Mouse (Mus musculus) right cerebral cortex, postnatal 14 days (tissue): ENCODE results near the gene Nsun7.
A peak's percentile ranks its signal among the peaks of the same experiment; 100 is the strongest.

Experiments
- DNase-seq: peaks from one replicate; pipeline ENCODE4 v3.0.0; 2022

Gene Nsun7

GRCm38 (mm10) chr5:66294106-66294625, 34.5 kb downstream of the Nsun7 start:
- no peak for DNase-seq

DNA sequence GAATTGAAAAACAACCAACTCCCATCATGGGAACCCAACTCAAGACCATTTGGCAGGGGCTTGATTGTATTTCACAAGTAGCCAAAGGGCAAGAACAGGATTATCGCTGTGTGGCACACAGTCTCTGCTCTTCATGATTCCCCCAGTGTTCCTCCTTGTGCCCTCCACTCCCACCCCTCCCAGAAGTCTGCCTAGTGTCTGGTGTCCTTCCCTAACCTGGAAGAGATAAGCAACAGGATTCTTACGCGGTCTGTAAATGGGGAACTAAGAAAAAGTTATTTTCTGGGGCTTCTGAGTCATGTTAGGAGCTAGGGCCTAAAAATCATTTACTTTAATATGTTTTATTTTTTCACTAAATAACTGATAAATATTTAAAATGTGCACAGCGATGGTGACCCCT, 35.3 kb downstream of the Nsun7 start:
- DNase-seq, result no peak

GRCm38 (mm10) chr5:66296116-66296515, 36.4 kb downstream of the Nsun7 start:
- DNase-seq, result no peak

DNA sequence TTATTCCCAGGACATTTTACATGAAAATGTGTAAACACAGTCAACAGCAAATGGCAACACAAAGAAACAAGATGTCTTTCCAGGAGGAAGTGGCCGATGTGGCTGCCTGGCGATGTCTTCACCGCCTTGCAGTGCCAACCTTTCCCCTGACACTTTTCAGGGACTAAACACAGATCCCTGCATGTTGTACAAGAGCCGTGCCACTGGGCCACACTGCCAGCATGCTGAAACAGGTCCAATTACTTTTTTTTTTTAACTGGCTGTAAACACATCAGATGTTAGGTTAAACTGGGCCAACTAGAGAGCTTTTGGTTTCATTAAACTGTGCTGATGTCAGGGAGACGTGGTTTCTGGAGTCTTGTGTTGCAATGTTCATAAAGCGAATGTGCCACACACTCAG, 39.2 kb downstream of the Nsun7 start:
- no peak for DNase-seq

DNA sequence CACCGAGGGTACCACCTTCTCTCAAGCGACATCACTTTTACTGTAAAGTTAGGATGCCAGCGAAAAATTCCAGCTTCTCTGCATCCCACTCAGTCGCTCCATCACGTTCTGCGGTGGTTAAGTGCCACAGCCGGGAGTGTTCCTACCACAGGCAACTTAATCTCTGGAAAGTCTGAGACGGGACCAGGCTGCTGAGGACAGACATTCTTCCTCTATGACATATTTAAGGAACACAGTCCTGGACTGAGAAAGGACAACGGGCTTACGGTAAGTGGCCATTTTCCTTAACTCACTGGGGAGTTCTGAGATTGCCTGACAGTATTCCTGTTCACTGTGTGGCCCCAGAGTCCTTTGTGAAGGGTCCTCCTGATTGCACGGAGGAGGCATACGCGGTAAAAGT, 40.9 kb downstream of the Nsun7 start:
- no peak for DNase-seq

DNA sequence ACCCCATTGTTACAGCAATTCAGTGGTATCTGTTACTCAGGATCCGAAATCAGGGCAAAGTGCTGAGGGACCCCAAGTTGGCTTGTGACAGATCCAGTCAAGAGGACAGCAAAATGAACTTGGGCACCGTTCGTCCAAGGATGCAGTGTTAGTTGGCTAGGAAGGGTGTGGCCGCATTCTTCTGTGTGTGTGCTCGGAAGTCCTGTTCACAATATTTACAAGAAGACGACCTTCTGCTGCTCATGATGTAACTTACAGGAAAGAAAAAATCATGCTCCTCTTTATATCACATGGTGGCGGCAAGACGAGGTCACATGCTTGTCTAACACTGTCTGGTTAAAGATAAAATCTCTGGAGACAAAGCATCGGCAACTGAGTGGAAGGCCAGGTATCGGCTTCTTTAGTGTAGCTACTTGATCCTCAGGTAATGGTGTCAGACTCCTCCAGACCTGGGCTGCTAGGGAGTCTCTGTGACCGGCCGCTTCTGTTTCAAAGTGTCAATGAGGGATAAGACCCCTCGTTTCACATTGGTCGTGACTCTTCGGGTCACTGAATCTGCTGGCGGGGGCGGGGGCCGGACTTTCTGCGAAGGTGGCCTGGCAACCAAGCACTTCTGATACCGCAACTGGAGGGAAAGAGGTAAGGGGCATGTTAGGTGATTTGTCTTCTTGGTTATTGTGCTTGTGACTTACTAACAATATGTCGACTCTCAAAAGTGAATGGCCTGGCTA, 42.6 kb downstream of the Nsun7 start:
- no peak for DNase-seq

DNA sequence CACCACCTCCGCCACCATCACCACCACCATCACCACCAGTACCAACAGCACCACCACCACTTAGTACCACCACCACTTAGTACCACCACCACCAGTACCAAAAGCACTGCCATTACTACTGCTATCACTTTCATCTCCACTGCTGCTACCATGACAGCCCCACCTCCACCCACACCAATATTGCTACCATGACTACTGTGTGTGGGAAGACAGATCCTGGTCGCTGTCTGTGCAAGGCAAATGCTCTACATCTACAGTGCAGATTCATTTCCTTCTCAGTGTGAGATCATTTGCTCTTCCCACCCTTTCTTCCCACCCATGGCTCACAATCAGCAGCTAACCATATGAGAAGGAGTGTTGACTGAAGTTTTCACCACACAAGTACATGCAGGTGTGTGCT, 43.2 kb downstream of the Nsun7 start:
- no peak for DNase-seq

GRCm38 (mm10) chr5:66304300-66305067, 44.8 kb downstream of the Nsun7 start:
- no peak for DNase-seq

GRCm38 (mm10) chr5:66305511-66305910, 45.8 kb downstream of the Nsun7 start:
- peak; percentile 51 for DNase-seq

DNA sequence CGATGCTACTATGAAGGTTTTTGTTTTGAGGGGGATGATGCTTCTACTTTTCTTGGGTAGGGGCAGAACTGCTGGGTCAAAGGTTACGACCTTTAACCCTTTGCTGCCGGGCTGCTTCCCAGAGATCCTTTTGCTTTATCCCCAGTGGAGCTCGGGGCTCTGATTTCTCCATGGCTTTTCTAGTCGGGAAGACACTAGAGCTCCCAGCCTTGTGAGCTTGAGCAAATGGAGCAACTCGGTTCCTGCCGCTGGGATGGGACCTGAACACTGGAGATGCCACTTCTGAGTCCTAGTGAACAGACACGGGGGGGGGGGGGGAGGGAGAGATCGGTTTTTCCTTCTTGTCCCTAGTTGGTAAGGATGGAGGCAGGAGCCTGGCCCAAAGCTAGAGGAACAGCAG, 50.6 kb downstream of the Nsun7 start:
- DNase-seq, result no peak

DNA sequence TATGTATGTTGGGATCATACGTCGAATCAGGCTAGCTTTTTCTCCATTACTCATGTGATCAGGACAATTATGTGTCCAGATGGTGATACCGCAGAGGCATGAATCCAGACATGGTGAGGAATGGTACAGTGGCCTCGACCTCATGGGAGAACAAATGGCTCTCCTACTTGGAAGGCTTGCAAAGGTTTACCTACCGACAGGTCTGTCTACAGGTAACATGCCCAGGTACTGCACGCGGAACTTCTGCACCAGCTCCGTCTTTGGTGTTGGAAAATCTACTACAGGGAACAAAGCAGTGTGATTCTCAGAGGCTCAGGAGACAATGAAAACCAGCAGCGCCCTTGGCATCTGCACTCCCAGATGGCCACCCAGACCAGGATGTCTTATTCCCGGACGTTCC, 51.1 kb downstream of the Nsun7 start:
- no peak for DNase-seq

- no peak for DNase-seq
Measured at GRCm38 (mm10) chr5:66315791-66316190, 56.1 kb downstream of the Nsun7 start.

DNA sequence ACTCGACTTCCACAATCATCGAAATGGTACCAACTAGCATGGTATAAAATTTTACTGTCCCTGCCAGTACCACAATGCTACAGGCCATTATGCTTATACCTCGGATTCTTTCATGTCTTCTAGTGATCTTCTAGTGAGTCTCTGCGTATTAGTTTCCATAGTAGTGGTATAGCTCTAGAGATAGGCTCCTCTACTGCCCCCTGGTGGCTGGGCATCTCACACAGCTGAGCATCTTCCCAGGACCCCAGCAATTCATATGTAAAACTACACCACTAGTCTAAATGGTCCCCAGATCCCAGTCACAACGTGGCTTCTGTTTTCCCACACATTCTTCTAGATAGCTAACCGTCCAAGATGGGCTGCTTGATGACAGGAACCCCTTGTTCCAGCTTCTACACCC, 59.6 kb downstream of the Nsun7 start:
- DNase-seq, result peak; percentile 76

DNA sequence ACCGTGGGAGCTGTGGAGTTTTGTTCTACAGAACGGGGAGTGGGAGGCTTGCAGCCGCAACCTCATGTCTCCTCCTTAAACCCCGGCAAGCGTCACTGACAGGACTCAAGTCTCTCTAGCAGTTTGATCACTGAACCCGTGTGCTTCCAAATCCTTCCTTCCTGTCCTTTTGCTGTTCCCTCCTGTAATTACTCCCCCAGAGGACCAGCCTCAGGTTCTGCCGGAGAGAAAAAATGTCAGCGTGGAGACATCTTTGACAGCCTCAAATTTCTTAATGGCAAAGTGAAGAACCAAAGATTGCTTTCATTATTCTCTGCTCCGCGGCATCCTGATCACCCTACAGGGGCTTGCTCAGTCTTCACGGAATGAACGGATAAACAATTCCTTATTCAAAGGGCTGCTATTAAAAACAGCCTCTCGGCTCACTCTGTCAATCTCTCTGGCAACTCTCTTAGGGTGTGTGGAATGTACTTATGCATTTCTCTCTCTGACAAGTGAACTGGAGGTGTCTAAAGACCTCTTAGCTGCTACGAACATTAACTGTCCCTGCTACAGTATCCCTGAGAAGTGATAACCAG, 60.2 kb downstream of the Nsun7 start:
- DNase-seq, result no peak

- DNase-seq, result no peak
Measured at GRCm38 (mm10) chr5:66323131-66323530, 63.4 kb downstream of the Nsun7 start.

DNA sequence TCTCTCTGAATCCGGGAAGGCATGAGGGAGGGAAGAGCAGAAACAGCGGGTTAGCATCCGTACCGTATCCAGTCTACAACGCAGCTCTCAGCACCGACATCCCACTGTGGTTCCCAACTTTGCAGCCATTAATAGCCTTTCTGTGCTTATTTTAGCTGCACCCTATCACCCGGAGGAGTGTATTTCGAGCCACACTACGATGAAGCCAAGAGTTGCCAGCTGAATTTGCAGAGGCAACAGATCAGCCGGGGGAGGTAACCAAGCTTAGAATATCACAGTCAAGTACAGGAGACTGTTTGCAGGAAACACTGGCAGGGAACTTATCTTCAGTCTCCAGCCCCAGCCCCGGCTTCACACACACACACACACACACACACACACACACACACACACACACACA, 63.9 kb downstream of the Nsun7 start:
- peak; percentile 38 for DNase-seq

GRCm38 (mm10) chr5:66326395-66326794, 66.7 kb downstream of the Nsun7 start:
- no peak for DNase-seq

DNA sequence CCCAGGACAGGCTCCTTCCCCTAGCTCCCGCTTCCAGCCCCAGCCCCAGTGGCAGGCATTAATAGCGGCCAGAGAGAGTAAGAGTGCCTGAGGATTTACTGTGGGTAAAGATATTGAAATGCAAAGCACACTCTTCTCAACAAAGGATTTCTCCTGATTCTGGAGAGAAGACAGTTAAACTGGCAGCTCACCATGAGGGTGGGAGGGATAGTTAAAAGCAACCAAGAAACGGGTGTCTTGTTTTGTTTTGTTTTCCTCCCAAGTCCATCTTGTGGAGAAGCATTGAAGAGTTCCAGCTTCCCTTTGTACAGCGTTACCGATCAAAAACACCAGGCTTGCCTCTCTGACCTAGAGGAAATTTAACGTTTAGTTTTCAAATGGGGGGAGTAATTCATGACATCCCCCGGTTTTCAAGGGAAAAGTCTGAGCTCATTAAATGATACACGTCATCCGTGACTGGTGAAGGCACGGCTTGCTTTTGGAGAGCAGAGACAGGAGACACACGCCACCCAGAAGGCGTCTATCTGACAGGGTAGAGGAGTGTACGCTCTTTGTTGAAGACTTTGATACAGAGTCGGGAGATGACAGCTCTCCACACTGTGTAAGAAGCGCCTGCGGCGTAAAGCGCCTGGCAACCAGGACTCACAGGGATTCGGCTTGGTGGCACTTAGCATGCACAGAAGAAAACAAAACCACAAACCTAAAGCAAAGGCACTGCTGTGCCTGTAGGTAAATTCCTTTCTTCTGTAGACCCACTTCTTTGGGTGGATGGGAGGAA, 68.4 kb downstream of the Nsun7 start:
- DNase-seq, result no peak

GRCm38 (mm10) chr5:66328766-66329165, 69.1 kb downstream of the Nsun7 start:
- DNase-seq, result no peak

DNA sequence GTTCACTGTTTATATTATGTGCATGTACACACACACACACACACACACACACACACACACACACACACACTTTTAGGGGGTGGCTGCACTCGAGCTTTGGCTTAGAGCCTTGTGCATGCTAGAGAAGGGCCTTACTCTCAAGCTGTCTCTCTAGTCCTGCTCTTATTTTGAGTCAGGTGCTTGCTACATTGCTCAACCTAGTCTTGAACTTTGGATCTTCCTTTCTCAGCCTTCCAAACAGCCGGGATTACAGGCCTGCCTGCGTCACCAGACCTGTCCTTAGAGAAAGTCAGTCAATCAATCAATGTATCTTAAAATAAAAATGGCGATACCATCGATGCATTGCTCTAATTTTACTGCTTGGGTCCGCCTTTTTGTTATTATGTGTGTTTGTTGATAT, 71.1 kb downstream of the Nsun7 start:
- DNase-seq, result no peak

DNA sequence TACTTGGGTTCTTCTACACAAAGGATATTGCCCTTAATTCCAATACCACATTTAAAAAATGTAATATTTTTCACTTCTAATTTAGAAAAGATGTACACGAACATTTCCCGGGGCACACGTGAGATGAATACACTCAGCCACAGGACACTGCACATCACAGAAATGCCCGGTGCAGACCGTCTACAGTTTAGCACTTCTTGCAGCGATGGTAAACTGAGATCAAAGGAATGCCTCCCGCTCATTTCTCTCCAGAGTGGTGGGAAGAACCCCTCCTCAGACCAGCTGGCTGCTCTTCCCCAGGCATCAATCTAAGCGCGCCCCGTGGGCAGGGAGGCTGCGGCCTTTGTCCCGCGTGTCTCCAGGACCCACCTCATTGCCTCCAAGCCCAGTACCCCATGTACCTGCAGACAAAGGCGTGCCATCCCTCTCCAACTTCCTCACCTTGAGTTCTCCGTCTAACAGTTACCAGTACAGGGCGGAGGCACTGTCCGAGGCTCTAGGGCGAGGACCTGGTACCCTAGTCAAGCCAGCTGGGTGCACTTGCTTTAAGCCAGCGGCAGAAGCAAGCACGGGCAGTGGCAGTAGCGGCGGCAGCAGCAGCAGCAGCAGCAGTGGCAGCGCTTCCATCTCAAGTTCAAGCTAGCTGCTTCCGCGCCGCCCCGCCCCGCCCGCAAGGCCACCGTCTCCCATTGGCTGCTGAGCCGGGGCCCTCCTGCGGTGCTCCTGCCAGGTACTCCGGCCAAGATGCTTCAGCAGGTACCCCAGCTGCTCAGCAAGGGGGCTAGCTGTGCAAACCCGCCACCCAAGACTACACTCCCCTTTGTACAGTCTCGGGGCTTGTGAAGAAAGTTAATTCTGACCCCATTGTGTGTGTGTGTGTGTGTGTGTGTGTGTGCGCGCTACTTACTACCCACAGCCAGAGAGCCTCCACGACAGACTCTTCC, 77.6 kb downstream of the Nsun7 start:
- no peak for DNase-seq

DNA sequence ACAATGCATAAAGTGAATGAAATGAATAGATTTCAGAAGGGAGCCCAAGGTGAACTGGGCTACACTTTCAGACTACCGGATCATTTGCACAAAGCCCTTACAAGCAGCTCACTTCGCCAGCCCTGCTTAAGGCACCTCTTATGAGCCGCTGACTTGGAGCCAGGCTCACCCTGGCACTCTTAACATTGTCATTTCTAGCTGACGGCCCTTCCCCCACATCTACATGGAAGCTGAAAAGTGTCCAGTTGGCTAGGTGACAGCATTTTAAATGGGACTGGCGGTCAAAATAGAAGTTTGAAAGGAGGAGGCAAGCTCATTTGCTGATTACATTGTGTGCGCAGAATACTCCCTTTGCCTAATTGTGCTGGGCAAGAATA, 78.3 kb downstream of the Nsun7 start:
- no peak for DNase-seq
